Mouse (Mus musculus) CD4-positive helper T cell, adult 2 months (primary cell): ENCODE measurements around the gene Grb7.

ENCODE experiments used
- DNase-seq: peaks from one replicate; pipeline ENCODE4 v3.0.0-alpha.2; 2012; ENCODE audit warnings: low read depth, missing footprints, low spot score

Gene Grb7

GRCm38 (mm10) chr11:98445238-98445637 lies 956 bp upstream of the Grb7 start:
- DNase-seq = no peak

- no peak for DNase-seq
Measured at GRCm38 (mm10) chr11:98445679-98446078, 515 bp upstream of the Grb7 start.

GRCm38 (mm10) chr11:98446562-98447474 lies 624 bp downstream of the Grb7 start:
- DNase-seq = no peak

- DNase-seq = no peak
Measured at GRCm38 (mm10) chr11:98447475-98447834, 1.3 kb downstream of the Grb7 start.

GRCm38 (mm10) chr11:98448191-98448790 lies 2.1 kb downstream of the Grb7 start:
- DNase-seq = no peak

- no peak for DNase-seq
Measured at GRCm38 (mm10) chr11:98449419-98449818, 3.2 kb downstream of the Grb7 start.

GRCm38 (mm10) chr11:98449921-98450771 lies 4.0 kb downstream of the Grb7 start:
- peak; percentile 63 for DNase-seq

GRCm38 (mm10) chr11:98455484-98455883 lies 9.3 kb downstream of the Grb7 start:
- peak; percentile 43 for DNase-seq

GRCm38 (mm10) chr11:98456545-98456944 lies 10.4 kb downstream of the Grb7 start:
- DNase-seq = no peak

- DNase-seq = no peak
Measured at GRCm38 (mm10) chr11:98456945-98457344, 10.8 kb downstream of the Grb7 start.

- DNase-seq = peak; percentile 97
Measured at GRCm38 (mm10) chr11:98457367-98458120, 11.3 kb downstream of the Grb7 start.

GRCm38 (mm10) chr11:98458121-98458990 lies 12.2 kb downstream of the Grb7 start:
- no peak for DNase-seq

- peak; percentile 64 for DNase-seq
Measured at GRCm38 (mm10) chr11:98459071-98459741, 13.0 kb downstream of the Grb7 start.

GRCm38 (mm10) chr11:98459860-98460259 lies 13.7 kb downstream of the Grb7 start:
- DNase-seq = no peak

GRCm38 (mm10) chr11:98461109-98461720 lies 15.0 kb downstream of the Grb7 start:
- DNase-seq = no peak

- DNase-seq = no peak
Measured at GRCm38 (mm10) chr11:98462255-98462654, 16.1 kb downstream of the Grb7 start.

GRCm38 (mm10) chr11:98463911-98464310 lies 17.7 kb downstream of the Grb7 start:
- peak; percentile 65 for DNase-seq

GRCm38 (mm10) chr11:98464516-98464915 lies 18.3 kb downstream of the Grb7 start:
- DNase-seq = peak; percentile 74
